Mouse (Mus musculus) intestine, postnatal 0 days (tissue): Measurements from ENCODE around the gene Rag1. TPM values are rescaled to one million over a fixed set of nuclear protein-coding genes. Genes with fewer than 3 reads are reported as not detected.
A peak's percentile ranks its signal among the peaks of the same experiment; 100 is the strongest.

ENCODE experiments used
- ATAC-seq: fragments of 200-750 bp; cut with Nextera tagmentation; 2 replicates; pipeline ENCODE4 v1.8.0; 2017; ENCODE audit warnings: mild to moderate bottlenecking, moderate TSS enrichment, moderate library complexity
- H3K27ac ChIP-seq: fragments of 300-500 bp; sonication (generic); 2 replicates; pipeline ENCODE4 v1.5.1; 2014; ENCODE audit warnings: mild to moderate bottlenecking, low read depth, low read length, moderate library complexity
- H3K27me3 ChIP-seq: fragments of 300-500 bp; sonication (generic); replicated peaks from 2 replicates; pipeline ENCODE4 v1.6.1; 2014; ENCODE audit warnings: low read length, mixed read lengths; ENCODE audit not compliant: control insufficient read depth, insufficient read depth
- H3K36me3 ChIP-seq: fragments of 300-500 bp; sonication (generic); 2 replicates; pipeline ENCODE4 v1.6.1; 2014; ENCODE audit warnings: mild to moderate bottlenecking, moderate library complexity; ENCODE audit not compliant: control insufficient read depth, insufficient read depth
- H3K4me1 ChIP-seq: fragments of 300-500 bp; sonication (generic); replicated peaks from 2 replicates; pipeline ENCODE4 v1.6.1; 2014; ENCODE audit warnings: antibody characterized with exemption, low read length, mixed read lengths; ENCODE audit not compliant: control insufficient read depth, insufficient read depth
- H3K4me2 ChIP-seq: fragments of 300-500 bp; sonication (generic); replicated peaks from 2 replicates; pipeline ENCODE4 v1.6.1; 2014; ENCODE audit warnings: low read depth, mild to moderate bottlenecking, moderate library complexity
- H3K4me3 ChIP-seq: fragments of 300-500 bp; sonication (generic); 2 replicates; pipeline ENCODE4 v1.5.1; 2014; ENCODE audit warnings: low read depth, low read length
- H3K9ac ChIP-seq: fragments of 300-500 bp; sonication (generic); 2 replicates; pipeline ENCODE4 v1.6.1; 2014; ENCODE audit warnings: mild to moderate bottlenecking, low read depth, low read length
- H3K9me3 ChIP-seq: fragments of 300-500 bp; sonication (generic); 2 replicates; pipeline ENCODE4 v1.6.1; 2016; ENCODE audit warnings: mixed run types; ENCODE audit not compliant: control insufficient read depth
- CTCF ChIP-seq: sonication (generic); IDR thresholded peaks from 2 replicates; pipeline ENCODE4 v1.5.1; 2016; ENCODE audit warnings: low read depth, mild to moderate bottlenecking, control low read depth, antibody characterized with exemption, moderate library complexity
- WGBS: fragments of 180-500 bp; shearing (Covaris S2); extraction: QIAGEN DNeasy Blood & Tissue Kit; methylation state at CpG from one replicate; pipeline ENCODE4 v1.1.7; 2014; 5-methylcytosine and 5-hydroxymethylcytosine counted together
- polyA plus RNA-seq: library from polyadenylated mRNA; unstranded; fragments of >200 nt; fragmentation: Nextera tagmentation; extraction: Ambion mirVana; gene quantifications from 2 replicates; pipeline ENCODE4 v1.2.1, GENCODE M21; 2015

Gene Rag1
- polyA plus RNA-seq, 1 experiment from 2014 or later = not detected

- WGBS = 89% methylated on average over 12 of the region's 12 CpGs
Measured at GRCm38 (mm10) chr2:101684421-101684820, 35.1 kb upstream of the Rag1 start.

GRCm38 (mm10) chr2:101679164-101679784 is 30.0 kb upstream of the Rag1 start:
- no peak for TF ChIP-seq CTCF
- Histone ChIP-seq H3K4me2 (peak overlapping the region; percentile 93), H3K27ac (no peak overlapping the region), H3K27me3 (no peaks in the 10 kb centered on the region), H3K9me3 (no peaks in the 10 kb centered on the region), H3K4me3 (peak overlapping the region; percentile 72), H3K36me3 (peaks cover 5% of the 10 kb centered on the region), H3K9ac (peak overlapping the region; percentile 86), H3K4me1 (peaks cover 2% of the 10 kb centered on the region; the same call in 1 of the 2 replicates)
- no peak for ATAC-seq
- 5% methylated on average over 15 of the region's 15 CpGs for WGBS

More at GRCm38 (mm10) chr2:101684421-101684820, 35.1 kb upstream of the Rag1 start:
- Histone ChIP-seq H3K27me3 (no peaks in the 10 kb centered on the region), H3K4me1 (peaks cover 2% of the 10 kb centered on the region; the same call in 1 of the 2 replicates), H3K4me3 (no peak overlapping the region), H3K27ac (no peak overlapping the region), H3K9ac (no peak overlapping the region), H3K4me2 (no peak overlapping the region), H3K9me3 (no peaks in the 10 kb centered on the region), H3K36me3 (peaks cover 42% of the 10 kb centered on the region)
- ATAC-seq = no peak
- no peak for TF ChIP-seq CTCF

GRCm38 (mm10) chr2:101678236-101679021 is 29.1 kb upstream of the Rag1 start, which contains the start of gene Traf6:
TSS of gene Traf6 (plus strand) at chr2:101678429.
- Histone ChIP-seq H3K4me2 (peak within 1 kb of the TSS; percentile 93), H3K4me3 (peak within 1 kb of the TSS; percentile 72), H3K4me1 (peaks cover 2% of the 10 kb centered on the region; the same call in 1 of the 2 replicates), H3K36me3 (peaks cover 4% of the 10 kb centered on the region), H3K9me3 (no peaks in the 10 kb centered on the region), H3K27me3 (no peaks in the 10 kb centered on the region), H3K27ac (no peak within 1 kb of the TSS; the same call in 1 of the 2 replicates), H3K9ac (peak within 1 kb of the TSS; percentile 86)
- TF ChIP-seq CTCF = peak; percentile 93
- ATAC-seq = peak; percentile 86
- WGBS = under 1% methylated on average over 64 of the region's 68 CpGs

GRCm38 (mm10) chr2:101673547-101673946 is 24.2 kb upstream of the Rag1 start:
- Histone ChIP-seq H3K27me3 (no peaks in the 10 kb centered on the region), H3K36me3 (no peaks in the 10 kb centered on the region), H3K9ac (no peak overlapping the region), H3K9me3 (no peaks in the 10 kb centered on the region), H3K4me2 (no peak overlapping the region), H3K4me1 (no peaks in the 10 kb centered on the region), H3K27ac (no peak overlapping the region), H3K4me3 (no peak overlapping the region)
- no peak for ATAC-seq
- TF ChIP-seq CTCF = no peak
- 64% methylated on average over 3 of the region's 3 CpGs for whole genome bisulfite sequencing

GRCm38 (mm10) chr2:101668751-101669150 is 19.4 kb upstream of the Rag1 start:
- Histone ChIP-seq H3K9ac (no peak overlapping the region), H3K36me3 (no peaks in the 10 kb centered on the region), H3K27ac (no peak overlapping the region), H3K4me1 (no peaks in the 10 kb centered on the region), H3K4me2 (no peak overlapping the region), H3K27me3 (no peaks in the 10 kb centered on the region), H3K4me3 (no peak overlapping the region), H3K9me3 (no peaks in the 10 kb centered on the region)
- ATAC-seq = no peak
- 75% methylated on average over 3 of the region's 3 CpGs for WGBS
- no peak for TF ChIP-seq CTCF

- ATAC-seq = no peak
- H3K4me3 ChIP-seq = no peak overlapping the region
- H3K9ac ChIP-seq = no peak overlapping the region
- no peaks in the 10 kb centered on the region for H3K36me3 ChIP-seq
- H3K4me1 ChIP-seq = no peaks in the 10 kb centered on the region; the same call in 1 of the 2 replicates
- 89% methylated on average over 3 of the region's 3 CpGs for WGBS
- no peak for TF ChIP-seq CTCF
- H3K27ac ChIP-seq = no peak overlapping the region
- H3K27me3 ChIP-seq = no peaks in the 10 kb centered on the region
- H3K4me2 ChIP-seq = no peak overlapping the region
- H3K9me3 ChIP-seq = no peaks in the 10 kb centered on the region
Measured at GRCm38 (mm10) chr2:101665703-101666092, 16.4 kb upstream of the Rag1 start.
